Mouse (Mus musculus): Measurements from ENCODE around the gene Anapc16.

Gene Anapc16

DNA sequence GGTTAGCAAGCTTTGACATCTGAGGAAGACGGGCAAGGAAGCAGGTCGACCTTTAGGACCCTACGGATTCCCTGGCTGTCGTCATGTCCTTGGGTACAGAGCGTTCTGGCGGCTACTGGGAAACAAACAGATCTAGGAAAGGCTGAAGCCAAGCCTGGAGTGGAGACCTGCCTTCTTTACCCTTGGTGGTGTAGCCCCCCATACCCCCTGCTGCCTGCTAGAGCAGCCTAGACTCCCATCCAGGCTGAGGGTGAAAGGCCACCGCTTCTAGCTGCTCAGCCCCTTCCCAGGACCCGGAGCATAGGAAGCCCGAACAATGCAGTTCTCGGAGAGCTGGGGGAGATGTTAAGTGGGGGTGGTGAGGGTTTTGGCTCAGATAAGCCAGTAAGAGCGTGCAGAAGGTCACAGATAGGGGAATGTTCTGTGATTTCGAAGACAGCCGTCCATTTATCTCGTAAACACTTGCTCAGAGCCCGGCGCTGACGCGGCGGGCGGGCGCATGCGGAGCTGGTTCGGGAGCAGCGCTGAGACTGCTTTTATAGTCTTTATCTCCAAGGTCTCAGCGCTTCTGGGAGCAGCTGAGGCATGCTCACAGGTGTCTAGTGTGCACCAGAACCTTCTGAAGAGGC lies 33.0 kb downstream of the Anapc16 start:
- peak; percentile 82 for DNase-seq

DNA sequence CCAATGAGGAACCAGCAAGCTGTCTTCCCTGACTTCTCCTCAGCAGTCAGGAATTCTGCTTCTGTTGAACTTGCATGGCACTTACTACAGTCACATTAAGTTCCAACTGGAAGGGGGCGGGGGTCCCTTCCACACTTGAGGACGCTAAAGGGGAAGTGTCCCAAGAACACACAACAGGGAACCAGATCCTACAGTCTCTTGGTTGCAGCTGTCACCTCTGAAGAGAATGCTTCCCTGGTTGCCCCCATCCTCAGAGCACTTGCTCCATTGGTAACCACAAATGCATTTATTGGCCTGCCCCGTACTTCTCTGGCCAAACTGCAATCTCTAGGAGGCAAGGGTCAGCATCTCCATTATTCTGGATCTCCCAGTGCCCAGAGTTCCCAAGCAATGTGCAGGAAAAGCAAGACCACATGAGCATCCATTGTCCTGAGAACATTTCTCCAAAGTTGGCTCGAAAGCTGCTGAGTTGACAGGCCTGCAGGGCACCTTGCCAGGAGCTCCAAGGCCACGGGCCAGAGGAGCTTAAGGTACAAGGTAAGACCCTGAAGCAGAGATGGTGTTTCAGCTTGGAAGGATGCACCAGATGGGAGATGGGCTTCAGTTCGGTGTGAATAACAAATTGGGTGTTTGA lies 35.5 kb downstream of the Anapc16 start:
- DNase-seq = peak; percentile 71 to 76

DNA sequence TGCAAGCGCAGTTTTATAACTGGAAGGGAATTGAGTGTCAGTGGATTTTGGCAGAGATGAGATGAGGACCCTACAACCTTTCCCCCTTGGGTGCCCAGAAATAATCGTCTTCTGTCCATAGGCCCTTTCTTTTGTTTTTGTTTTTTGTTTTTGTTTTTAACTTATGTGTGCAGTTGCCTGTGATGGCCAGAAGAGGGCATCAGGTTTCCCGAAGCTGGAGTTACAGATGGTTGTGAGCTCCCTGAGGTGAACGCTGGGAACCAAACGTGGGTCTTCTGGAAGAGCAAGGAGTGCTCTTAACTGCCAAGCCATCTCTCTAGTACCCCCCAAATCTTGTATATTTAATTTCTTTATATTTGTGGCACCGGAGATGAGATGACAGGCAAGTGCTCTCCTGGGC lies 36.2 kb downstream of the Anapc16 start:
- DNase-seq = no peak

DNA sequence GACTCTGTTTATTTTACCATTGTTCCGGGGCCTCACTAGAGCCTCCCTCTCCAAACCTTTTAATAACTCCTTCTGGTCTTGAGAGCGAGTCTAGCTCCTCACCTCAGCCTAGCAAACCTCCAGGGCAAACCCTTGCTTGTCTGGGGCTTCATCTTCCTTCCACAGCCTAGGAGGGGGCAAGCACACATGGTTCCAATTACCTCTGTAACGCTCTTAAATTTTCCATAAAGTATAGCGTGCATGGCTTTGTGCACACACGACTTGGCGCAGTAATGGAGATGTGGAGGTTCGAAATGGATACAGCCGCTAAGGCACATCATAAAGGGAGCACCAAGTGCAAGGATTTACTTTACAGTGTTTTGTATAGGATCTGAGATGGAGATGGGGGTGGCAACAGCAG lies 37.1 kb downstream of the Anapc16 start:
- no peak for DNase-seq

DNA sequence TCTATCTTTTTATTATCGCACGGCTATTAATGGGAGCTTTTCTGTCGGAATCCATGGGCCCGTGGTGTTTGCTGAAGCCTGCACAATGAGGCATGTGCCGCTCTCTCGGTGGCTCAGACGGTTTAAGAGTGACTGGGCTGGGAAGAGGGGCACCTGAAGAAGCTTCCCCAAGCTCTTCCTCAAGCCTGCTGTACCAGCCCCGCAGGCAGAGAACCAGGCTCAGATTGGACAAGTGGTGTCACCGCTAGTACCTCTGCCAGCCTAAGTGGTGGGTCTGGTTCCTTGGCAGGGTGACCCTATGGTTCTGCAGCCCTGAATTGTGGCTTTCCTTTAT lies 37.6 kb downstream of the Anapc16 start:
- DNase-seq = no peak

DNA sequence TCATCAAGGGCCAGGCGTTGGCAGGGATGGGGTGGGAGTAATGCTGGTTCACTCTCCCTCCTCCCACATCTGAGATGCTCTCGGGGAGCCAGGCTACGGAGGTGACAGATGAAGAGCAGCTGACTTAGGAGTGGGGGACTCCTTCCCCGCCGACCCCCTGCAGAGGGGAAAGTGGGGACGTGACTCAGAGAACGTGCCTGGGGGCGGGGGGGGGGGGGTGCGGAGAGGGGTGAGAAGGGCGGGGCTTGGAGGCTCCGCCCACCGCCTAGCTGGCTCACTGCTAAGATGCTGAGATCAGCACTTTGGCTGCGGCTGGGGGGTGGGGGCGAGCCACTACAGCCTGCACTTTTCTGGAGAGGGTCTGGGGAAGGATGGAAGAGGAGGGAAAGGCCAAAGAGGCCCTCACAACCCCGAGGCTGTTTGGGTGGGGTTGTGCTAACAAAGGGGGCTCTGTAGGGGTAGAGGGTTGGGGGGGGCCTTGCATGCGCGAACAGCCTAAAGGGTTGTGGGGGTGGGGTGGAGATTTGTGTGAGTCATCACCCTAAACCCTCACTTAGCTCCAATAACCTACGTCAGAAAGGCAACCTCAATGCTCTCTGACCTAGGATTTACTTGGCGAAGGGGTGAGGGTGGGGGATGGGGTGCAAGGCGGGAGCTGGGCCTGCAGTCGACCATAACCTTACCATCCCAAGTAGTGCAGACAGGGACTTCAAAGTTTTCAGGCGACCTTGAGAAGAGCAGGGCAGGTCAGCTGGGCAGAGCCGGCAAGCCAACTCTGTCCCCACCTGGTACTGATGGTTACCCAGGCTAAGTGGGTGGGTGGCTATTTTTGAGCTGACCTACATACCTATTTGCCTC lies 38.2 kb downstream of the Anapc16 start:
- peak; percentile 36 to 60 for DNase-seq

DNA sequence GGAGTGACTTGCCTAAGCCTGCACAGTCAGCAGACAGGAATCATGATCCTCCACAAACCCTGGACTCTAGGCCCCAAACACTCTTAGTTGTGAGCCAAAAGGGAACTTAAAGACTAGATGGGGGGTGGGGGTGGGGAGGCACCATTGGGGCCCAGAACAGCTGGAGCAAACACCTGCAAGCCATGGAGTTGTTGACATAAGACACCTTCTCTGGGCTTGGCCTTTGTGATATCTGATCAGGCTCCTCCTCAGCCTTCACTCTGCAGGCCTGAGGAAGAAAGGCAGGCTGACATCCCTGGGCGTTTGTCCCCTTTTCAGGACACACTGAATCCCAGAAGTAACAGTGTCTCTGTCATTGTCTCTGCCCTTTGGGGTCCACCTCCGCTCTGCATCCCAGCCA lies 39.3 kb downstream of the Anapc16 start:
- no peak for DNase-seq

DNA sequence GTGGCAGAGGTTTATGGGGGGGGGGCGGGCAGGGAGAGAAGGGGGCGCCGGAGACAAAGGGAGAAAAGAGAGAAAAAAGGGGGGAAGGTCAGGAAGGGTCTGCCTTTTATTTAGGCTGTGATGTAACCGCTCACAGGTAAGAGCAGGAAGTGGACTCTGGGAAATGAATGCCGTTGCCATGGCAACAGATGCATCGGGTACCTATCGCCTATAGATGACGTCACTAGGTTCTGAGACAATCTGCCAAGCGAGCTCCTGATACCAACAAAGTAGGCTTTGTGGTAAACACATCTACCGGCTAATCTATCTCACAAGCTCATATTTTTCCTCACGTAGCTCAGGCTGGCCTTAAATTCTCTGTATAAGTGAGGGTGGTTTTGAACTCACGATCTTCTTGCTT lies 43.4 kb downstream of the Anapc16 start:
- DNase-seq = no peak

DNA sequence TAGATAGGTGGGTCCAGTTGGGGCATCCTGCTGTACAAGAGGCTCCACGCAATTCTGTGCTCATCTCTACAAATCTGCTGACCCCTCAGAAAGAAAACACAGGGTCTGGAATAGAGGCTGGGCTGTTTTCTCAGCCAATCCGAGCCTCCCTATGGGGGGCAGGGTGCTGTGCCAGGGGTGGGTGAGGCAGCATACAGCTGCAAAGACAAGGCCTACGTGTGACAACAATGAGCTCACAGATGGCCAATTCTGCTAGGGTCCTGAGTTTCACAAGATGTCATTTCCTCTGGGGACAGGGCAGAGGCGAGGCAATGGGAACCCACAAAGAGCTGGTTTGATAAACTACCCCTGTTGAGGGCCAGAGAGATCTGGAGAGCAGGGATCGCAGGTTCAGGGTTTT lies 44.5 kb downstream of the Anapc16 start:
- peak in 1 of 2 experiments; percentile 53 for DNase-seq

DNA sequence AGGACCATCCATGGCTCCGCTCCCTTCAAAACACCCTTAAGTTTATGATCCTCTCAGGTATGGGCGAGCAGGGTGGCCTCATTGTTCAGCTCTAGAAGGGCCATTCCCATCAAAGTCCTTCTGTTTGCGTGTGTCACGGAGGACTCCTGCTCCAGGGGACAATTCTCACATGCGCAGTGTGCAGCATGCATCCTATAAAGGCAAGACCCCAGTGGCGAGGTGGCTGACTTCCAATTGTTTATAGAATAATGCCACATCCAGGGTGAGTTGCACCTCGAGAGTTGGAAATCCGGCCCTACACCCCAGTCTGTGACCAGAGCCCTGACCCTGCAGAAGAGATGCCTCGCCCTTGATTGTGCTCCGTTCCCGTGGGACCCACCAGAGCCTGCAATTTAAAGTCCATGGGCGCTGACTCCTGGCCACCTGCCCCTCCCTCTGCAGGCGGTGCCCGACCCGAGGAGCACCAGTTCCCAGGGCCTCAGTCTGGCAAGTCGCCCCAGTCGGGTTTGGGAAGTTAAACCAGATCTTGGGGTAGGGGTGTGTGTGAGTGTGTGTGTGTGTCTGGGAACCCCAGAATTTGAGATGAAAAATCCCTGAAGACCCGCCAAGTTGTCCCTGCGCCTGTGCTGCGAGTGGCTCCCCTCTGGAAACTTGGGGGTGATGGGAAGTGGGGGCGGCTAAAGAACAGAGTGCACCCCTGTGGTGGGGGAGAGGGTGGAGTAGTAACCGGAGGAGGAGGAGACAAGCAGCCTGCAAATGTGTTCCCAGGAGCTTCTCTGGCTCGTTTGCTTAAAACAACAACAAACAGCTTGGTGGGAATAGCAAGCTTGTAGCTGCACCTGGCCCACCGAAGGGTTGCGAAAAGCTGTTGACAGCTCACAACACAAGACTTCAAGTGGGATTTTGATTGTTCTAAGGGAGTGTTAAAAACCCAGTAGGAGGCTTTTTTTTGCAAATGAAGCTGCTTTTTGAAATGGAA lies 45.5 kb downstream of the Anapc16 start:
- peak in 1 of 2 experiments; percentile 57 for DNase-seq

DNA sequence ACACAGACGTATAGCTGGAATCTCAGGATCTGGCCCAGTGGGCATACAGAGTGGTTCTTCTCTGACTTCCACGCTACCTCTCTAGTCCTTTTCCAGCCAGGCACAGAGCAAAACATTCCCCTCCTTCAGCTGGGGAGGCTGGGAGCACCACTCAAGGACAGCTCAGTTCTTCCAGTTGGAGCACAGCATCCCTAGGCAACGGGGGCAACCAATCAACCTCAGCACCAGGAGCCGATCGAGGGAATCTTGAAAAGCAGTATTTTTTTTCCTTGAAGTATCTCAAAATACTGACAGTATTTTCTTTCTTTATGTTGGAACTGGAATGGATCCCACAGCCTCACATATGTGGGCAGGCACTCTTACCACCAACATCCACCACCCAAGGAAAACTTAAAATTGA lies 46.3 kb downstream of the Anapc16 start:
- no peak for DNase-seq

DNA sequence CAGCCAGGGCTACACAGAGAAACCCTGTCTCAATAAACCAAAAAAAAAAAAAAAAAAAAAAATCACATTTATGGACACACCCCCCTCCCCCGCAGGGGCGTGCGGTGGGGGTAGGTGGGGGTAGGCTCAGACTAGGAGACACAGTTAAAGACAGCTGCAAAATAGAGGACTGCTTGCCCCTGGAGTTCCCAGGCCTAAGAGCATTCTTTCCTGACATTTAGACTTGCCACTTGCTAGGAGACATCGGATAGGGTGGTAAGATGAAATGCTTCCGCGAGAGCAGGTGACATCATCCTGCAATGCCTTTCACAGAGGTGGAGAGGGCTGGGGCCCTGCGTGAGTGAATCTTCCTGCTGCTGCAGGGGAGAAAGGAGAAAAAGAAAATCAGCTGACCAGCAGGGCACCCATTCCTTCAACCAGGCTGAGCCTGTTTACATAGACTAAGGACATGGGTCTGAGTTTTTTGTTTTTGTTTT lies 49.3 kb downstream of the Anapc16 start:
- no peak for DNase-seq

DNA sequence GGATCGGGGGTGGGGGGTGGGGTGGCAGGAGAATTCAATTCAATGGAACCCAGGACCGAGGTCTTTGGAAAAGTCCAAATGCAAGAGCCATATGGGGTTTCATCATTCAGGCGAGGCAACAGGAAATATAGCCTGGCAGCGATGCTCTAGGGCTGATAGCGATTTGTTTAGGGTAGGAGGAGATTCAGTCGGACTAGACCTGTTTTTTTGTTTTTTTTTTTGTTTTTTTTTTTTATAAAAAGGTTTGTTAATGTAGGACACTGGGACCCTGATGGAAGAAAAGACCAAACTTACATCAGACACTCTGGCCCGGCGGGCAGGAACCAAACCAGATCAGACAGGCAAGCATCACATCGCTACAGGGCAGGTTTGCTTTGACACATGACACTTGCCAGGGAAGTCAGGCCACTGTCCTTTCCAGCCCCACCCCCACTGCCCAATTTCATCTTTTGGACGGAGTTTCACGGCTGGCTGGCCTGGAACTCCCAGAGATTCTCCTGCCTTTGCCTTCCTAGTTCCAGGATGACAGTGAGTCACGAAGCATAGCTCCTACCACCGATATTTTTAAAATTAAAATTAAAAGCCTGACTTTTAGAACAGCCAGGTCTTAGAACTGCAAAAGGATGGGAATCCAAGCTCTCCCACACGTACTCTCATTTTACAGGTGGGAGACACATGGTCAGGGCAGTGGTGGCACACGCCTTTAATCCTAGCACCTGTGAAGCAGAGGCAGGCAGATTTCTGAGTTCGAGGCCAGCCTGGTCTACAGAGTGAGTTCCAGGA lies 50.0 kb downstream of the Anapc16 start:
- DNase-seq = peak; percentile 76 to 84

DNA sequence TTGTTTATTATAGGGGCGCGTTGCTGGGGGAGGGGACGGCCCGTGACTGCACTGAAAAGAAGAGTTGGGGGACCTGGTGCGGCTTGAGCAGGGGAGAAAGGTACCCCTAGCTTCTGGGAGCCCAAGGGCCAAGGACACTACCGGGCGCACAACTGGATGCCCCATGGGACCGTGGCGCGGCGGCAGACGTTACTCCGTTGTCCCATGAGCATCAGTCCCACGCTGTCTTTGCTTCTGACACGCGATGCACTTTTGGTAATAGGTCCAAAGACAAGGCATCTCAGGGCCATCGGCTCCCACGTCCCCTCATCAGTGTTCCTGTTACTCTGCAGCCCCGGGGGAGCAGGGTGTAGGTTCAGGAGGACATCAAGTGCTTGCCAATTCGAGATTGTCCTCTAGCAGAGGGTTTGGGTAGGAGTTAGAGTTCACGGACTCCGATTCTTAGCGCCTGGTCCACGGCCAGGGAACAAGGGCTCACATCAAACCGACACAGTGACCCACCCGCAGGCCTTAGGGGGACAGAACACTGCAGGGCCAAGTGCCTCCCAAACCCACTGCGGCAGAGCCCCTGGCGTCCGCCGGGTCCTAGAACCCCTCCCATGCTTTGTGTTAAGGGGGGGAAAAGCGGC lies 50.7 kb downstream of the Anapc16 start:
- peak; percentile 83 for DNase-seq

DNA sequence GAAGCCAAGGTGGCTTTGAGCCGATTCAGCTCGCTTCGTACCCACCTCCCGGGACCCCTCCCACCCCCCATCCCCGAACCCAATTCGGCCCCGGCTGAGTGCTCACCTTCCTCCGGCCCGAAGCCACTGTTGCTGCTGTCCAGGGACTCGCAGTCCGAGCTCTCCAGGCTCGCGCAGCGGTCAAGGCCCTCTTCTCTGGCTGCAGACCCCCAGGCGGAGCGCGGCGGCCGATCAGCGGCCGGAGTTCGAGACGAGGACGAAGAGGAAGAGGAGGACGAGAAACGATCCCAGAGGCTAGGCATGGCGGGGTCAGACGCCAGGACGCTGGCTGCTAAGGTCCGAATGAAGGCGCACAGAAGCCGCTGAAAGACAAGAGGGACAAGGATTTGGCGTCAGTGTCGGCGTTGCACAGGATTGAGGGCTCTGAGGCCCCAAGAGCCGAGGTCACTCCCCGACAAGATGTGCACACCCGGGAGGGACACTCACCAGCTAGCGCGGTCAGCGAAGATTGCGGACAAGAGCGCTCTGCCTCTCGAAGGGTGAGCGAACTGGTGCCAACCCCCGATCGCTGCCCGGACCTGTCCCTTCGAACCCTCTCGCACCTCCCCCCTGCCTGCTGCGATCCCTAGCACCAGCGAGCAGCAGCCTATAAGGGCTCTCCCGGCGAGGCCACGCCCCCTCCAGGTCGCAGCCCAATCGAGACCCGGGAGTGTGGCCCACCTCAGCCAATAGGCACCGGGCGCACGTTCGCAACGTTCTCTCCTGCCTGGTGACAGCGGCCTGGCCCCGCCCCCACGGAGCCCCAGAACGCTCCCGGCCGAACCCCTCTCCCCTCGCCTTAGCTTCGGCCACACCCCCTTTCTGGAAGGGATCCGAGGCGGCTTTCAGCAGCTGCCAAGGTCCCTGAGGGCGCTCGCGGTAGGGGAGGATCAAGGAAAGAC lies 51.5 kb downstream of the Anapc16 start, which contains the start of gene Ddit4:
Ddit4 (minus strand) TSS at position 624 of the 941 bp plus-strand sequence.
- peak; percentile 100 for DNase-seq

DNA sequence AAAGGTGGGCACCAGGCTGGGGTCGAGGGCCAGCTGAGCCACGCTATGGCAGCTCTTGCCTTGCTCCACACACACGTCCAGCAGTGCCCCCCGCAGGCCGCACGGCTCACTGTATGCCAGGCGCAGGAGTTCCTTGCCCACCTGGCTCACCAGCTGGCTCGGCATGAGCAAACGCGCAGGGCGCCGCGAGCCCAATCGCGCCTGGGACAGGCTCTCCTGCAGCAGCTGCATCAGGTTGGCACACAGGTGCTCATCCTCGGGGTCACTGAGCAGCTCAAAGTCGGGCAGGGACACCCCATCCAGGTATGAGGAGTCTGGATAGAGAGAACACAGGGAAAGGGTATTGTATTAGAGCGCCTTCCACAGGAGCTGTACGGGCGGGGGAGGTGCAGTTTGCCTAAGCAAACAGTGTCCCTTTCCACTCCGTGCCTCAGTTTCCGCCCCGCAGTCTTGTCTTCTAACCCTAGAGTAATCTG lies 52.2 kb downstream of the Anapc16 start:
- peak; percentile 89 to 91 for DNase-seq

DNA sequence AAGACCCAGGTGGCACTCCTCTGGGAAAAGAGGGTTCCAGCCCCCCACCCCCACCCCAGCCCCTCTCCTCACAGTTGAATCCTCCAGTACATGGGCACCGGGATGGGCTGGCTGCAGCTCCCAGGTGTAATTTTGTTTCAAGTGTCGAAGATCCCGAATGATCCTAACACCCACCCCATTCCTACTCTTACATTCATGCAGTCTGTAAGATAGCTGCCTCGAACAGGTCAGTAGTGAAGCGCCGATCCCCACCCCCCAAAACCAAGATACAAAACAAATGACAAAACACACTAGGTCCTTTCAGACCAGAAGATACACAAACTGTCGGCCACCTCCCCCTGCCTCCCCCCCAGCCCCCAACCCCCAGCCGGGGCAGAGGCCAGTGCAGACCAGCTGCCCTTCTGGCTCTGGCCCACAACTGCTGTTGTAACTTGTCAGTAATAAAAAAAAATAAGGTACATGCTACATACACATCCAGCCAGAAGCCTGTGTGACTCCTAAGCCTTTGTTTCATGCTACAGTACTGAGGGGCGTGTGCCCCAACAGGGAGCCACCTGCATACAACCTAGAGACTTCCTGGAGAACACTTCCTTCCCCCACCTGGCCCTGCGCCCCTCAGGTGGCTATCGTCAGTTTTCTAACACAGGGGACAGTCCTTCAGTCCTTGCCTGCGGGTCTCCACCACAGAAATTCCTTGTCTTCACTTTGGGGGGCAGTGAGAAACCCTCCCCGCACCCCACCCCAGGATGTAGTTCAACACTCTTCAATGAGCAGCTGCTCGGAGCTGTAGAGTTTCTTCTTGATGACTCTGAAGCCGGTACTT lies 52.9 kb downstream of the Anapc16 start:
- peak in 1 of 2 experiments; percentile 48 for DNase-seq

DNA sequence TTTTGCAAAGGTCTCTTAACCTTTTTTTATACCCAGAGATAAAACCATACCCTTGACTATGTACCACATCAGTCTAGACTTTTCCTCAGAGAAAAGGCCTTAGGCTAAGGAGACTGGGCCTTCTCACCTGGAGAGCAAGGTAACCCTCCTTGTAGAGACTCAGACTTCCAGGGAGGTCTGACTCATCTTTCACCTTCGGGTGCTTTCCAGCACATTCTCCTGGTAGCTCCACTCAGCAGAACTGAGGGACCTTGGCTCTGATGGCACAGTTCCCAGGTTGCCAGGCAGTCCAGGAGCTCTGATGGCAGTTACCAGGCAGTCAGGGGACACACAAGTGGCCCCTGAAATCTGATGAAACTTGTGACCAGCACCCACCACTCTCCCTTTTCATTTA lies 53.7 kb downstream of the Anapc16 start:
- peak; percentile 49 to 62 for DNase-seq
